Mouse (Mus musculus) 3134 (cell line): Measurements from ENCODE around the gene Zscan26.

Experiments used
- DNase-seq: peaks from one replicate; pipeline ENCODE4 v3.0.0-alpha.2; 2011; ENCODE audit warnings: low spot score; ENCODE audit not compliant: insufficient read length; ENCODE audit errors: extremely low read depth

The Zscan26 gene

DNA sequence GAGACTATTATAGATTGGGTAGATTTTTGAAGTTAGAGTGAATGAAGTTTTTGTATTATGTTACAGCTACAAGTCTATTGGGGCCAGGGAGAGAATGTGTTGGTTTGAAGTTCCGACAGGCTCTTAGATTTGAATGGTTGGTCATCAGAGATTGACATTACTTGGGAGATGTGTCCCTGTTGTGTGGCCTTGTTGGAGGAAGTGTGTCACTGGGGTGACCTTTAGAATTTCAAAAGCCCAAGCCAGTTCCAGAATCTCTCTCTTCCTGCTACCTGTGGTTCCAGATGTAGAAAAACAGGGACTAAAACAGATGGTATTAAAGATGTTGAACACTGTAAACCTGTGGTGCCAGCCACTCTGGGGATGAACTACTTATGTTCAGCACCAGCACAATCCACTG lies 25.9 kb downstream of the Zscan26 start:
- no peak for DNase-seq

DNA sequence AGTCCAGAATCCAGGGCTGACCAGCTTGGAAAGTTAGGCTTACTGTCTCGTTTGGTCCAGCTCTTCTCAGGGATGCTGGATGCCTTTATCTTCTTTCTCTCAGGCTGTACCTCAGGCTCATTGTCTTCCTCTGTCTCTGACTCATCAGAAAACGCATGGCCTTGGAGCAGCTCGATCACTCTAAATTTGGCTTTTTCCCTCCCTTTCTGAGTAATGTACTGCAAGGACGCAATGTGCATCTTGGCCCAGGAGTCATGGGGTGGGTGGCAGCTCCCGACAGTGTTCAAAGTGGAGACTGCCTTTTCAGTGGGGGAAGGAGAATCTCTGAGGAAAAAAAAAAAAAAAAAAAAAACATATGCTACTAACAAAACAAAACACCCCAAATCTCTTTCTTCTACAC lies 30.2 kb downstream of the Zscan26 start:
- no peak for DNase-seq

DNA sequence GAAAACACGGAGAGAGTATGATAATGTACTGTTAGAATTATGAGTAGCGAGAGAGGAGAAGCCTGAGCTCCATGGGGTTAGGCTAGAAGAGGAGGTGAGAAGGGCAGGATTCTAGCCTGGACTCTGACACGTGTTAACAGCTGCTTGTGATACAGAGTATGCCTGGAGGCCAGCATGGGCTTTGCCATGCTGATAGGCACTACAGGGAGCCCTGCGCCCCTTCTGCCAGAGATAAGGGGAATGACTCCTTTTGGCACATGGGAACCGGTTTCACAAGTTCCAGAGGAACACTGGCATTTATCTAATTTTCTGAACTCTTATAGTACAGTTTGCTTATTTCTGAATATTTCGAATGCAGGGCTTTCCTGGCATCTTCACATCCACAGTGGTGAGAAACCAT lies 34.7 kb downstream of the Zscan26 start:
- no peak for DNase-seq

DNA sequence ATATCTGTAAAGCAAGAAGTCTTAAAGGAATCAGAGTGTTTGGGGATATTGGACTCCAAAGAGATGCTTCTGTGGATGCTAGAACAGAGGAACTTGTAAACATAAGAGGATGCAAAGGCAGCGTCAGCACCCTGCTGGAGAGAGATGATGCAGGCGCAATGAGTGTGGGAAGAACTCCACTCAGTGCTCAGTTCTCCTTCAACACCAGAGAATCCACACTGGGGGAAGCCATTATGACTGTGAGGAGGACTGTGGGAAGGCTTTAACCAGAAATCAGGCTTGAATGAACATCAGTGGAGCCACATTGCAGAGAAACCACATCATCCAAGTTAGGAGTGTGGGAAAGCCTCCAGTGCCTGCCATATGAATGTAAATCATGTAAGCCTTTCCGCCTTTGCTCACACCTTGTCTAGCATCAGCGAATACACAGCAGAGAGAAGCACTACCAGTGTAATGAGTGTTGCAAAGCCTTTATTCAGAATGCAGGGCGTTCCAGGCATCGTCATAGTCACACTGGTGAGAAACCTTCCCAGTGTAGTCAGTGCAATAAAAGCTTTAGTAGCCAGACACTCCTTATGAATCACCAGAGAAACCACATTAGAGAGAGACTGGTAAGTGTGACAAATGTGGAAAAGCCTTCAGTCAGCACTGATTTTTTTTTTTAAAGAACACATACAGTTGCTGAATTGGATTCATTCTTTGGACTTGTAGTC lies 36.1 kb downstream of the Zscan26 start:
- DNase-seq: peak; percentile 60

DNA sequence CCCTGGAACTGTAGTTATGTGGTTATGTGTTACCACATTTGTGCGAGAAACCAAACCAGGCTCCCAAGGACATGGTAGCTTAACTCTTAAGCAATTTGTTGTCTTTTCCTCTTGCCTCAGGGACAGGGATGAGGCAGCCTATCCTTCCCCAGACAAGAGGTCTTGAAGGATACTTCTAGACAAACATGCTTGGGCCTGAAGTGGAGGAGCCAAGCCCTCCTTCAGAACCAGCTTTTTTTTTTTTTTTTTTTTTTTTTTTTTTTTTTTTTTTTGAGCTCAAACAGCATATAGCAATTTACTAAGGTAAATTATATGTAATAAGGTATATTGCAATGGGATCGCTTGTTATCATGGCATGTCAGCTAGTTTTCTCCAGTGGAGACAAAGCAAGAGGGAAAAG lies 37.8 kb downstream of the Zscan26 start:
- DNase-seq: no peak

DNA sequence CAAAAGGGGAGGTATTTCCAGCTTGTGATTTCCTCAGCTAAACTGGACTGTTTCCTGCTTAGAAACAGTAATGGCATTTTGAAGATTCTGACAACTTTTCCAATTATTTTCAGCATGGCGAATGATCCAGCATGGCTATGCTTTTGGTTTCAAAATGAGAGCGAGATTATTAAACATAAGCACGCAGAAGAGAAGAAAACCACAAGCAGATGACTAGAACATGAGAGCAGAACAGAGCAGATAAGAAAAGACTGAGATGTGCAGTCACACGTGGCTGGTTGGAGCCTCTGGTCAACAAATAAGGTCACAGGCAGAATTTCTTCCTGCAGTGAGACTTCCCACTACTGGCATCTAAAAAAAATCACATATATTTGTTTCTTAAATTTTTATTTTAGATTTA lies 38.3 kb downstream of the Zscan26 start:
- DNase-seq: no peak

DNA sequence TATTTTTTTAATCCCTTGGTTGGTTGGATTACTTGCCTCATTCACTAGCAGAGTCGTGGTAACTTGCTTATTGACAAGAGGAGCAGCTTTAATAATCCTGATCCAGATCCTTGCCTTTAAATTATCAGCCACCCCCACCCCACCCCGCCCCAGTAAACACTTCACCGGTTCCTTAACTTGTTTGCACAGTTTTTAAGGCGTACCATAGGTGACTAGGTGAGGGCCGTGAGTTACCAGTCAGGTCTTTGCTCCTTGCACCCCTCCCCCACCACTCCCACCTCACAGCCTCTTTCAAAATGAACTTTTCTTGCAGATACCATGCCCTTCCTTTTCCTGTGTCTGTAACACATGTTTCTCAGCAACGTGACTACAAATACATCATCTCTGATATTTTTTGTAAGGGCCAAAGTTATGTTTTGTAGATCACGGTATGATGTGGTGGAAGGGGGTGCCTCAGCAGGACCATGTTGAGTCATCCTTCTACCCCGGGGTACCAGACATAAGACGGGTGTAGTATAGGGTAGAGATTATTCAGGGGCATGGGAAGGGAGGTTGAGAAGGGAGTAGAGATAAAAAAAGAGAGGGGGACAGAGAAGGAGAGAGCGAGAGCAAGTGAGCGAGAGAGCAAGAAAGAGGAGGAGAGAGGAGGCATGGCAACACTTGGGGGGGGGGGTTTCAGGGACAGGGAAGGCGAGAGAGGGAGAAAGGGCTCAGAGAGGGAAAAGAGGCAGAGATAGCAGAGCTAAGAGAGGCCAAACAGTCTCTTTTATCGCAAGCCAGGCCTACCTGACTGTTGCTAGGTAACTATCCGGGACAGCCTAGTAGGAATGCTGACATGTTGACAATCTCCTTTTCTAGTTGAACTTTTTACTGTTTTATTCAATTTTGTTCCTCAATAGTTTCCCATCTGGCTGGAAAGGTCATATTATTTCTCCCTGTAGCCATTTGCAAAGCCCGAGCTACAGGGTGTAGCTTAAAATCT lies 39.0 kb downstream of the Zscan26 start:
- DNase-seq: no peak

DNA sequence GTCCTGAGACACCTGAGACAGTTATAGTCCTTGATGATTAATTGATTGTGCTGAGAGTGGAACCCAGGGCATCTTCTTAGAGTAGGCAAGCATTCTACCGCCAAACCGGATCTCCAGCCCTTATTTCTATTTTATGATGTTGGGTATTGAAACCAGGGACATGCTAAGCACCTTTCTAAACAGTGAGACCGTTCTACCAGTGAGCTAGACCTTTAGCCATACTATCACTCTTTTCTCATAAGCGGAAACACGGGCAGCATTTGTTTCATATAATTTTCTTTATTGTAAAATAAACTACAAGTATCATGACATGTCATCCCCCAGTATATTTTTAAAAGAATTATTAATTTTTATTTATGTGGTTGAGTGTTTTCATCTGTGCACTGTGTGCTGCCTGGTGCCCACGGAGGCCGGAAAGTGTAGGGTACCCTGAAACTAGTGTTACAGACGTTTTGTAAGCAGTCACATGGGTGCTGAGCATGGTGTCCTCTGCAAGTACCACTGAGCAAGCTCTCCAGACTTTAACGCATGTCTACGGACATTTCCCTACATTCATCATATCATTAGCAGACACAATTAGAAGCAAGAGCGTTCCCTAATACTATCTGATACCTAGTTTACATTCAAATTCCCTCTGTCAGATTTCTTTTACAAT lies 44.6 kb downstream of the Zscan26 start:
- DNase-seq: no peak

DNA sequence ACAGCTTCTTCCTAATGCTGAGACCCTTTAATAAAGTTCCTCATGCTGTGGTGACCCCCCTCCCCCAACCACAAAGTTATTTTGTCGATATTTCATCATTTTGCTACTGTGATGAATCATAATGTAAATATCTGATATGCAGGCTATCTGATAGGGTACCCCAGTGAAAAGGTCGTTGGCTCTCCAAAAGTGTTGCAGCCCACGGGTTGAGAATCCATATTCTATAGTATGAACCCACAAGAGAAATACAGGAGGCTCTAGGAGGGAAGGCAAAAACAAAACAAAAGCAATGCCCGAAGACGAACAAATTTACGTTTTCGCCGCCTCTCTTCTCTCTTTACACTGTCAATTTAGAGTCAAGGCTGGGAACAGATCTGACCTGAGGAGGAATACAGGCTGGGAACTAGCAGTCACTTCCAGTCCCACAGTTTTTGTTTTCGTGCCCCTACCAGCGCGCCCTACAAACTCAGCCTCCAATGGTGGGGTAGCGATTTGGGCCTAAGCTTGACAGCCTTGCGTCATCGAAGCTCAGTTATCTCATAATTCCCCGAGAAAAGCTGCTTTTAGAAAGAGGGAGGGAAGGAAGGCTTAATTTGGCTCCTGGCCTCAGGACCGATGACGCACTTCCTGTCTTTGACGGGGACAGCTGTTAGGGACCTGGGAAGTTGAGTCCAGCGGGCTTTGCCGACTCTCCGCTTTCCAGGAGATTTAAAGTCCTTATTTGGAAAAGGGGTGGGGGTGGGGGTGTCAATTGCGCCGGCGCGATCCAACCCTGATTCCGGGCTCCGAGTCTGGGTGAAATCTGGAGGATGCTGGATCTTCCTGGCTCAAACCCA lies 45.3 kb downstream of the Zscan26 start:
- DNase-seq: peak; percentile 68

DNA sequence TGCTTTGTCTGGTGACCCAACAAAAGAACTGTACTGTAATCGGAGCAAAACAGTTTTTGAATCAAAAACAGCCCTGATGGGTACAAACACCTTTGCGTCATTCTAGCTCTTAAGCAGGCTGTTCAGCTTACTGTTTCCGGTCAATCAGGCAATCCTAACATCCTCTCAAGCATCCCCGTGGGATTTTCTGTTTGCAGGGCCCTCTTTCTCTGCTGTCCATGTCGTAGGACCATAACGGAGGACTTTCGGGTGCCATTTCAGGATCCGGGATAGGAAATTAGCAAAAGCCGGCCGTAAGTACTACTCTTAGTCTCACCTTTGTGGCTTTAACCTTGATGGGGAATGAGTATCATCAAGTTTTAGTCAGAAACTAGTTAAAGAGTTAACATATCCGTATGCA lies 46.2 kb downstream of the Zscan26 start:
- DNase-seq: no peak

DNA sequence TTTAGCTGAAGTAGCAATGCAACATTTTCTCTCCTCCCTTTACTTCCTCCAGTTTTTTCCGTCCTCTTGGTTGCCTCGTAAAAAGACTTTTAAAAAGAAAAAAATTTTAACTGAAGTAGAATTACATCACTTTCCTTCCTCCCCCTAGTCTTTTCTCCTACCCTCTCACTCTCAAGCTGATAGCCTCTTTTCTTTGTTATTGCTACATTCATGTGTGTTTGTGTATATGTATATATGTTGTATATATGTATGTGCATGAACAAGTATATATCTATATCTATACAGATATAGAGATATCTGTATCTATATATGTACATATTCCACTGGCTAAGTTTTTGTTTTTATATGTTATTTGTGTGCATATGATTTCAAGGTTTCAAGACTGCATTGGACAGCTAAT lies 50.7 kb downstream of the Zscan26 start:
- no peak for DNase-seq

DNA sequence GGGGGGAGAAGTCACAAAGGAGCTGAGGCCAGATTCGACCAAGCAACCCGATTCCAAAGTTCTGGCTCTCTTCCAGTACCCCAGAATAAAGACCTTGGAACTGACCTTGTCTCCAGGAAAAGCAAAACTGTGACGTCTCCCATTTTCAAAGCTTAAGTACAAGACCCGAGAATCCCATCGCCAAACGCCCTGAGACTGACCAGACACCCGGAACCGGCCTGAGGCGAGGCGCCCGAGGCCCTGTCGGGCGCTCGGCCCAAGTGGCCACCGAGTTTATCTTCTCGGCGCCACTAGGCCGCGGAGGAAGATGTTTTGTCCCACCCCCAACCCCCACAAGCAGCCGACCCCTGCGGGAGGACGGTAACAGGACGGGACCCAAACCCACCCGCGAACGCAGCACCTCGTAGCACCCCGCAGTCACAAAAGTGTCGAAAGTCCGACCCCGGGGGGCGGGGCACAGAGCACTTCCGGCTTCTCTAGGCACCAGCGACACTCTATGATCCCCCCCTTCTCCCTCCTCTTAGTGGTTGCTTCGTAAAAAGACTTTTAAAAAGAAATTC lies 51.2 kb downstream of the Zscan26 start, which contains the start of gene Zkscan3:
TSS of gene Zkscan3 (minus strand) at position 469 of the 560 bp plus-strand sequence.
- DNase-seq: peak; percentile 81

DNA sequence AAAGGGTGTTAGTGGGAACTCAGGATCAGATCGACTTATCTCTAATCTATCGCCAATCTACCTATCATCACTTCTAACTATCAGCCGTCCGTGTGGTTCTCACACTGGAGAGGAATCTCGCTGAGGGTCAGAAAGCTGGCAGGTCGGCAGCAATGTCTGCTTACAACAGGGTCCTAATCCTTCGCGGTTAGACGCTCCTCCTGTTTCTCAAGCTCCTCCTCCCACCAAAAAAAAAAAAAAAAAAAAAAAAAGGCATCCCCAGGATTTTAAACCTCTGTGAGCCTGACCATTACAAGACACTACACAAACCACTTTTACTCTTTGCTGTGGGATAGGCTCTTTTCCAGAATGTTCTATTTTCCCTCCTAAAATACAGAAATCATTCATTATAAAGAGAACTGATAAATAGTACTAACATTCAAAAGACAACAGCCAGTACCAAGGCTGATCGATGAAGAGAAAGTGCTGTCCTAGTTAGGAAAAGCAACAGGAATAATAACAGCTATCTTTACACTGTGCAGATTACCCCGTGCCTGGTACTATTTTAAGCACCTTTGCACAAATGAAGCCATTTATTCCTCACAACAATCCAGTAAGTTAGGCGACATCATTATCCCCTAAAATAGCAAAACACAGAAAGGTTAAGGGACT lies 51.8 kb downstream of the Zscan26 start:
- DNase-seq: no peak

DNA sequence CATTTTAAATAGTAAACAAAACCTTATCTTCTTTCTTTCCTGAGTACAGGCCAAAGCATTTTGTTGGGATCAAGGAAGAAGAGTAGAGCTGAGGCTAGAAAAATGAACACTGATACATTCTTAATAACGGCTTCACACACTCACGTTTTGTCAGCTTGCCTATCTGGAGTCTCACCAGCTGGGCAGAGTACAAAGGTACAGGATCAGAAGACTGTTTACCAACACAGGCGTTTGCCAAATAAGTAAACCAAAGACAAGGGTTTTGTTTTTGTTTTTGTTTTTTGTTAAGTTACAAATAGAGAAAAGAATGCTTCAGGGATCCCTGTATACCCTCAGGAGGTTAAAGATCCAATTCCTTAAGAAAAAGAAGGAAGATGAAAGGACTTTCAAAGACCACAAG lies 52.4 kb downstream of the Zscan26 start:
- DNase-seq: no peak

DNA sequence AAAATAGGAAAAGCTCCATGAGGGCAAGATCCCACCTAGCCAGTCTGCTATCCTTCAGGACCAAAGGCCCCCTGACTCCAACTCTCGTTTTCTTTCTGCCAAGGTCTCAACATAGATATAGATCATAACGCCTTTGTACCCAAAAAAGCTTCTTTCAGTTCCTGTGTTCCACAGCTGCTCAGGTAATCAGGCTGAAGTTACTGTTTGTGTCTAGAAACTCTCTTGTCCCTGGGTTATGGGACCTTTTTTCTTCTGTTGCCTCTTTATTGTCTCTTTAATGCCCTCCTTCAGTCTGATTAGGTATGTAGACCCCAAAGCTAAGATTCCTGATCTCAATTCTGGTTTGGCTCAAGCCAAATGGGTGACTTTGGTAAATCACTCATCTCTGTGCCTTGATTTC lies 56.0 kb downstream of the Zscan26 start:
- no peak for DNase-seq

DNA sequence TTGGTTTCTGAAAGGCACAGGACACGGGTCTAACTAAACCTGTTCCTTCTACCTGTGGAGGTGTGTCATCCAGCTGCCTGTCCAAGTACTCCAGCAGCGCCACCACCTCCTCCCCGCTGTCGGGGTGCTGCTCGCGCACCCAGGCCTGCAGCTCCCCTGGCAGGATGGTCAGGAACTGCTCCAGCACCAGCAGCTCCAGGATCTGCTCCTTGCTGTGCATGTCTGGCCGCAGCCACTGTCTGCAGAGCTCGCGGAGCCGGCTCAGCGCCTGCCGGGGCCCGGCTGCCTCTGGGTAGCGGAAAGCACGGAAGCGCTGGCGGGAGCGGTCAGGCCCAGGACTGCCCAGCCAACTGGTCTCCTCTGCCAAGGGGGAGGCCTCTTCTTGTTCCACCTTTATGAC lies 57.5 kb downstream of the Zscan26 start:
- peak; percentile 42 for DNase-seq

DNA sequence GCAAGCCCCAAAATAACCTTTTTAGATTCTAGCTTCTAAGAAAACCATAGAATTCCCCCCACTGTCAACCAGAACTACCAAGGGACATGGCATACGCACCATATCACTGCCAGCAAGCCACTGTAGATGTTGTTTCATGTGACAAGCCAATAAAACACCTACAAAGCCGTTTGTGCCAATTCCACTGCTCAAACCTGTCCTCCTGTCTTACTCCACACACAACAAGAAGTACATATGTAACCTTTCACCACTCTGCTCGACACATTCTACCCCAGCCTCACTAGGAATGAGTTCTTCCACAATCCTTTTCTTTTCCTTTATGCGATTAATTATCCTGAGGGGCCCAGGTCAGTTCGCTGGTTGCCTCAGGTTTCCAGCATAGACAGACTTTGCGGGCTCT lies 57.9 kb downstream of the Zscan26 start:
- no peak for DNase-seq

DNA sequence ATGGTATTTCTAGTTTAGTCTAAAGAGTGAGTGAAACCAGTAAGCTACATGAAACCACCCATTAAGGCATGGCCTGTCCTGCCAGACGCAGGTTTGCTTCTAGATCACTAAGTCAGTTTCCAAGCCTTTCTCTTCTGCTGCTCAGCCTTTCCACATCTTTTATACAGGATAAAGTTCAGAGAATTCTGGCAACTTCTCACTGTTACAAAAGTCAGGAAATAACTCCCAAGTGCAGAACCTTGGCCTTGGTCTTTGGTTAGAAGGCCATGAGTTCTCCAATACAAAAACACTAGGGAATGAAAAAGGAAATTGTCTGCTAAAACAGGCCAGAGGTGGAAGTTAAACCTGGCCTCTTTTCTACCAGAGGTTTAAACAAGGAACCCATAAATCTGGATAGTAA lies 58.3 kb downstream of the Zscan26 start:
- DNase-seq: no peak
